Mouse (Mus musculus) retina, embryonic 14.5 days (tissue): ENCODE data around the gene Eid2b.
A peak's percentile ranks its signal among the peaks of the same experiment; 100 is the strongest.

Experiments
- DNase-seq: peaks from one replicate; pipeline ENCODE4 v3.0.0-alpha.2; 2015; ENCODE audit warnings: low spot score

Gene Eid2b

DNA sequence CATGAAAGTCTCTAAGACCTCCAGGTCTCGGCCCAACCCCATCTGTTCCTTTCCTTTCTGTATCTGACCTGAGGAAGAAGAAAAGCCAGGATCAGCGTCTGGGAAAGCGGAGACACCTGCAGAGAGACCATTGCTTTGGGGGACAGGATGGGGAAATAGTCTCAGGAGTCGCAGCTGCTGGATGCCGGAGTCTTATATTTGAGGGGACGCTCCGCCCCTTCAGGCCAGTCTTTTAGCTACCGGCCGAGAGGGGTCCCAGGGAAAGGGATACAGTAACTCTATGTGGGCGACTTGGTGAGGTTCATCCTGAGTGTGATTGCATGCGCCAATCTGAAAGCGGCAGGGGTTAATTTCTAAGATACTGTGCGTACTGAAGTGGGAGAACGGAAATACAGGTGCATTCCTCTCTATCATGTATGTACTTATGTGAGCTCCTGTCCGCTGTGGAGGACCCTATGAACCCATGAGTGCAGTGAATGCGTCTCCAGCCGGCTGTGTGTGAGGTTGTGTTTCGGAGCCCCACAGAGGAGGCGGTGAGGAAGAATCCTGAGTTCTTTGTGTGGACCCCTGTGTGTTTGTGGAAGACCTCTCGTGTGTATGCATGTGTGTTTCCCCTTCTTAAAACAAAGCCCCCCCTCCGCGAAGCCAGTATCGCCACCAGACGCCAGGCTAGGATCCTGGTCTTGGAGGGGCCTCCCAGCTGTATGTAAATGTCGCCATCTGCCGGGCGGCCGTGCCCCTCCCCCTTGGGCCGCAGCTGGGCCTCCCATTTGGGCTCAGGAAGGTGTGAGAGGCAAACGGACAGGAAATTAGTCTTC lies 24.3 kb downstream of the Eid2b start, which contains the start of gene Dll3:
Dll3 (minus strand) TSS at position 623 of the 818 bp plus-strand sequence.
- peak; percentile 83 for DNase-seq

DNA sequence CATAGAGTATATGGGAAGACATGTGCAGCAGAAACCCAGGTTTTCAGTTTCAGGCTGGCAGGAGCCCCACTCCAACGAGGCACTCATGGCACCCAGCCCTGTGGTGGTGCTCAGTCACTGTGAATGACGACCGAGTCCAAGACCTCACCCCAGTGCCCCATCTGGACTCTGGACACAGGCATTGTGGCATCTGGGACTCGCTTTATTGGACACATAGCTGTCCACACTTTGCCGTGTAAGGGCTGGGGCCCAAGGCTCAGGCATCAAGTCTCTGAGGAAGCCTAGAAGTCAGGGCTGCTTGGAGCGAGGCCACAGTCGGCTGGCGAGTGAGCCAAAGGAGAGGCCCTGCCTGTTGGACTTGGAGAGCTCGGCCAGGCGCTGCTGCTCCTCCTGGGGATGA lies 28.1 kb downstream of the Eid2b start:
- no peak for DNase-seq

- DNase-seq: no peak
Measured at GRCm38 (mm10) chr7:28306216-28306615, 28.7 kb downstream of the Eid2b start.

DNA sequence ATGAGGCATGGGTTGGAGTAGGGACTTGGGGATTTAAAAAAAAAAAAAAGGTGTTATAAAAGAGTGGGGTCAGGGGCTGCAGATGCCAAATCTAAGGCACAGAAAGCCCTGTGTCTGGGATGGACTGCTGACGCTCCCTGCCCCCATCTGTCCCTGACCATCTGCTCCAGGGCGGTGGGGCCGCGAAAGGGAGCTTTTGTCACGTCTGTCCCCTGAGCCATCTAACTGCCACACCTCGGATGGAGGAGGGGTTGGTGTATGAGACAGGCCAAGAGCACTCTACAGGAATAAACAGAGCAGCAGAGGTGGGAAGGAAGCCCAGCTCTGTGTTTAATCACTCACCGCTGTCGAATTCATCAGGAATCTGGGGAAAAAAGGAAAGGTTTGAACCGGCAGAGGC lies 32.2 kb downstream of the Eid2b start:
- DNase-seq: peak; percentile 57

- peak; percentile 15 for DNase-seq
Measured at GRCm38 (mm10) chr7:28311151-28311925, 33.8 kb downstream of the Eid2b start.

DNA sequence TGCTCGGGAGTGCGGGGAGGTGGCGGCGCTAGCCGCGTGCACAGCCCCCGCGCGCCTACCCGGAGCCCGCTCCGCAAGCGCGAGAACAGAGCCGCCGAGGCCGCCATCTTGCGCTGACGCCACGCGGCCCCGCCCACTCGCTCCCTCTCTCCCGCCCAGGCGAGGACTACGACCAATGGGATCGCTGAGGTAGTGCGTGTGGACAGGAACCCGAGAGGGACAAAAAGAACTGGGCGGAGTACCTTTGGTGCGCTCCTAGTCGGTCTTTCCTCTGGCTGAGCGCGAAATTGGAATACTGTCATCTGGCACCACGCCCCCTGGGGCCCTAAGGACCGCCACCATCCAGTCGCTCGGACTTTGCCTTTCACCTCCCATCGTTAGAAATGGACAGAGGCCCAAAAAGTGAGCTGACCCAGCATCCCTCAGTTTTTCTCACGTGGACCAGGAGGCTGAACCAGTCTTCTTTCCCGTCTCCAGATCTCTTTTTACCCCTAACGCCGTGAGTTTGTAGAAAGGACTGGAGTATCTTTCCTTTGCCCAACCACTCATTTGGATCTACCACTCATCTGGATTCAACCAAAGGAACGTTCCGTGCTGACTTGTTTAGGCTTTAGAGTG lies 34.5 kb downstream of the Eid2b start, which contains the start of gene Timm50:
Timm50 (minus strand) TSS at position 147 of the 618 bp plus-strand sequence.
- DNase-seq: peak; percentile 99

- DNase-seq: no peak
Measured at GRCm38 (mm10) chr7:28318036-28318435, 40.5 kb downstream of the Eid2b start.

- no peak for DNase-seq
Measured at GRCm38 (mm10) chr7:28318714-28319113, 41.2 kb downstream of the Eid2b start.

GRCm38 (mm10) chr7:28321974-28322720 lies 44.6 kb downstream of the Eid2b start:
- no peak for DNase-seq

GRCm38 (mm10) chr7:28325293-28325692 lies 47.8 kb downstream of the Eid2b start:
- no peak for DNase-seq

DNA sequence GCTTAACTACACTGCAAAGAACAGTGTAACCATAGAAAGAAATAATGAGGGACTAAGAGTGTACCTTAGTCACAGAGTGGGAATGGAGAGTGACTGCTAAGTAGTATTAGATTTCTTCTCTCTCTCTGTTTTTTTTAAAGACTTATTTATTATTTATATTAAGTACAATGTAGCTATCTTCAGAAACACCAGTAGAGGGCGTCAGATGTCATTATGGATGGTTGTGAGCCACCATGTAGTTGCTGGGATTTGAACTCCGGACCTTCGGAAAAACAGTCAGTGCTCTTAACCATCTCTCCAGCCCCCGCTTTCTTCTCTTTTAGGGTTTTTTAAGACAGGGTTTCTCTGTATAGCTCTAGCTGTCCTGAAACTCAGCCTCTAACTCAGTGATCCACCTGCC lies 48.9 kb downstream of the Eid2b start:
- DNase-seq: peak; percentile 31

DNA sequence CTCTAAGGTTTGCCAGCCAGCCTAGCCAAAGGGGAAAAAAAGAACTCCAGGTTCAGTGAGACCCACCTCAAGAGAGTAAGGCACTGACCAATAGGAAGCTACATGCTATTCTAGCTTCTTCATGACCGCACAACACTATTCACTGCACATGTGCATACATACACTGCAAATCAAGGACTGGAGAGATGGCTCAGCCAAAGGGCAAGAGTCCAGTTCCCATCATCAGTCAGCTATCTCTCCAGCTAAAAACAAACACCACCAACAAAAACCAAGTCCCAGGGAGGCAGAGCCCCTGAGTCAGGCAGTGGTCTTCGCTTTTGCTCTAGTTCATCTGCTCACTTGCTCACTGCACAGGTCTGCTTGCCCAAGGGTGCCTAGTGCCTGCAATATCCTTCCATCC lies 50.7 kb downstream of the Eid2b start:
- no peak for DNase-seq
